Mouse (Mus musculus) E14TG2a.4 (cell line): ENCODE measurements at regions not wholly inside any gene's neighbourhood (a gene's known extent, or its start where the extent isn't known, plus 50 kb on each side); places are given as distances from the start of the nearest gene placed in this dataset.

ENCODE experiments used
- CTCF ChIP-seq: conservative IDR thresholded peaks from 2 replicates; pipeline ENCODE4 v1.5.1; 2014; ENCODE audit warnings: low read length
- NANOG ChIP-seq: IDR thresholded peaks from 2 replicates; pipeline ENCODE4 v1.6.1; 2014; ENCODE audit warnings: borderline replicate concordance, low read length, mixed read lengths
- POU5F1 ChIP-seq: IDR thresholded peaks from 2 replicates; pipeline ENCODE4 v1.6.1; 2014; ENCODE audit warnings: low read length, borderline replicate concordance

DNA sequence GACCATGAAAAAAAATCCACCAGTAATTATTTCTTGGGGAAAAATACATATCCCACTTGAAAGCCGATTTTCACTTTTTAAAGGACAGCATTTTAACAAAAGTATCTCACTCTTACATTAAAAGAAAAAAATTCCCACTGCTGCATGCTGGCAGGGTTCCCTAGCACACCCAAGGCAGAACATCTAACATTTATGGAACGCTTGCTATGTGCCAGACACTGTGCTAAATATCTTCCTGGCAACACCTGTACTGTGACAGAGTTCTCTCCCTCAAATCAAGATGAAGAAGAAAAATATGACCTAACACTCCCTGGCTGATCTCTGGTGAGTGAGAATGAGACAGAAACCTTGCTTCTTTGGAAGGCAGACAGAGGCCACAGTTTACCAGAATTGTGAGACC lies 167.1 kb upstream of the Actbl2 start:
- no peak for TF ChIP-seq CTCF
- no peak for TF ChIP-seq POU5F1
- TF ChIP-seq NANOG, result no peak
